Mouse (Mus musculus) limb, embryonic 11.5 days (tissue): ENCODE data around the gene Lpp. TPM values are rescaled to one million over a fixed set of nuclear protein-coding genes. Genes with fewer than 3 reads are reported as not detected.

ENCODE experiments used
- ATAC-seq: fragments of 200-750 bp; cut with Nextera tagmentation; 2 replicates; pipeline ENCODE4 v1.8.0; 2017; ENCODE audit warnings: low read depth; ENCODE audit not compliant: insufficient number of reproducible peaks, low FRiP score, low TSS enrichment
- DNase-seq: peaks from one replicate; pipeline ENCODE4 v3.0.0-alpha.2; 2015; ENCODE audit warnings: low spot score
- H3K27ac ChIP-seq: fragments of 300-500 bp; sonication (generic); replicated peaks from 2 replicates; pipeline ENCODE4 v1.5.1; 2014; ENCODE audit warnings: low read depth, mild to moderate bottlenecking, low read length
- H3K27me3 ChIP-seq: fragments of 300-500 bp; sonication (generic); 2 replicates; pipeline ENCODE4 v1.6.1; 2014; ENCODE audit warnings: mild to moderate bottlenecking, low read length, mixed read lengths; ENCODE audit not compliant: control insufficient read depth, insufficient read depth
- H3K36me3 ChIP-seq: fragments of 300-500 bp; sonication (generic); 2 replicates; pipeline ENCODE4 v1.6.1; 2014; ENCODE audit warnings: mild to moderate bottlenecking, low read length, moderate library complexity, mixed read lengths; ENCODE audit not compliant: control insufficient read depth, insufficient read depth
- H3K4me1 ChIP-seq: fragments of 300-500 bp; sonication (generic); 2 replicates; pipeline ENCODE4 v1.6.1; 2014; ENCODE audit warnings: low read length, mixed read lengths; ENCODE audit not compliant: control insufficient read depth, insufficient read depth
- H3K4me2 ChIP-seq: fragments of 300-500 bp; sonication (generic); 2 replicates; pipeline ENCODE4 v1.6.1; 2014; ENCODE audit warnings: low read depth, mild to moderate bottlenecking, moderate library complexity; ENCODE audit not compliant: severe bottlenecking
- H3K4me3 ChIP-seq: fragments of 300-500 bp; sonication (generic); 2 replicates; pipeline ENCODE4 v1.5.1; 2014; ENCODE audit warnings: low read depth, low read length
- H3K9ac ChIP-seq: fragments of 300-500 bp; sonication (generic); 2 replicates; pipeline ENCODE4 v1.6.1; 2014; ENCODE audit warnings: mild to moderate bottlenecking, low read length
- H3K9me3 ChIP-seq: fragments of 300-500 bp; sonication (generic); 2 replicates; pipeline ENCODE4 v1.6.1; 2016; ENCODE audit warnings: low read length; ENCODE audit not compliant: control insufficient read depth
- WGBS: fragments of 180-500 bp; shearing (Covaris S2); extraction: QIAGEN DNeasy Blood & Tissue Kit; methylation state at CpG from one replicate; pipeline ENCODE4 v1.1.7; 2014; 5-methylcytosine and 5-hydroxymethylcytosine counted together
- polyA plus RNA-seq: library from polyadenylated mRNA; unstranded; fragments of >200 nt; fragmentation: Nextera tagmentation; extraction: Ambion mirVana; gene quantifications from 2 replicates; pipeline ENCODE4 v1.2.1, GENCODE M21; 2014

Lpp gene
- polyA plus RNA-seq, 1 experiment from 2014 or later: 38.2 TPM

DNA sequence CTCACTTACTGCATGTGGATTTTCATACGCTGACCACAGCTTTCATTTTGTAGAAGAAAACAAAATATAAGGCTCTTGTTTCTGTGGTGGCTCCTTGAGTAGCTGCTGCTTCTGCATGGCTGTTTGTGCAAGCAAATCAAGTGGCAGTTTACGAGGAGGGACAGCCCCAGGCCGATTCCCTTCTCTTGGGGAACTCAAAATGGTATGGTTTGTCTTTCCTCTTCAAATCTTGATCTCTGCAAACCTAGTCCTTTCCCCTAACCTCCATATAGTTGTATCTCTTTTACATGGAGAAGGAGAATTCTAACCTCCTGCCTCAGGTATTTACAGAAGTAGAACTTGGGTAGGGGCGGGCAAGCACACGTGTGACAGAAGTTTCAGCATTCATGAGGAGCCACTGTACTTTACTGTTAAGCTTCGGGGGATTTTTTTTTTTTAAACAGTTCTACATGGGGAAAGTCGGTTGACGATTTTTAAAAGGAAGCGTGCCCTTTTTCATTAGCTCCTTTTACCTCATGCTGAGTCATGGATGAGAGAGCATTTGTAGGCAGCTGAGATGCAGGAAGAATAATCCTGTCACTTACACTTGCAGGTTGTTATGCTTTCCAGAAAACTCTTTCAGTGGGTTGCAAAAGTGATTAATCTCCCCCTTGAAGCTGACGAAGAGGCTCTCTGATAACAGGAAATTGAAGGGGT lies 344.2 kb downstream of the Lpp start:
- DNase-seq: no peak
- Histone ChIP-seq H3K9ac (no peak overlapping the region), H3K36me3 (no peaks in the 10 kb centered on the region), H3K4me1 (no peaks in the 10 kb centered on the region), H3K4me3 (no peak overlapping the region), H3K27ac (no peak overlapping the region), H3K9me3 (no peaks in the 10 kb centered on the region), H3K4me2 (no peak overlapping the region), H3K27me3 (no peaks in the 10 kb centered on the region)
- no peak for ATAC-seq
- WGBS: 58% methylated on average over 10 of the region's 10 CpGs

DNA sequence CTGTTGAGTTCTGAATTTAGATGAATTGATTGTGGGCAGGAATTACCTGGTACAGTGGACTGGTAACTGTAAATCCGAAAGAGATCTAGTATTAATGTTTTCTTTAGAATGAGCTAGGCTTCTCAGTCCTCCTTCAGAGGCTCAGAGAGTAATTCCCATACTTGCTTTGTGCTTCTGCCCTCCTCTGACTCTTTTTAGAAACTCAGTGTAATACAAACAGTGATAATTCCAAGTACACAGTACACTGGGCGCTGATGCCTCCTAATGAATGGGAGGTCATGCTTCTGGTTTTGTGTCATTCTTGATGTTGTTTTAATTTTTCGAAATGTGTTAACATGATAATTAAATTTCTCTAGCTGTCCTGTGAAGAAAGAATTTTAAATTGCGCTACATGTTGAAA lies 347.4 kb downstream of the Lpp start:
- DNase-seq (no peak), ATAC-seq (no peak)
- WGBS: 95% methylated on average over 4 of the region's 4 CpGs
- Histone ChIP-seq H3K27me3 (no peaks in the 10 kb centered on the region), H3K4me3 (no peak overlapping the region), H3K9ac (no peak overlapping the region), H3K27ac (no peak overlapping the region), H3K9me3 (no peaks in the 10 kb centered on the region), H3K4me2 (no peak overlapping the region), H3K36me3 (no peaks in the 10 kb centered on the region), H3K4me1 (no peaks in the 10 kb centered on the region)

DNA sequence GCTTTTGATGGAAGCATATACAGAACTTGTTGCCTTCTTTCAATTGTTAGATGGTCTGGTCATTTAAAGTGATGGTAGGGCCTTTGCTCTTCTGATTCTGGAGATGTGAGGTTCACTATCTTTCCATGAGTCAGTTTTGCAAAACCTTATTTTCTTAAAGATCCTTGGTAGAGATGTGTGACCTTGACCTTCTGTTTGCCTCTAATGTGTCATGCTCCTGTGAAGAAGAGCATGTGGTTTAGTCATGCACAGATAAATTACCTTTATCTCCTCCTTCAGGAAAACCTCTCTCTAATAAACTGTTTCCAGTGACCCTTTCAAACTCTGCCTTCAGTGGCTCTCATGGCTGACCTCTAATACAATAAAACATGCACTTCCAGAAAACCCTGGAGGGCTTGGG lies 356.5 kb downstream of the Lpp start:
- Histone ChIP-seq H3K4me1 (no peaks in the 10 kb centered on the region), H3K9me3 (no peaks in the 10 kb centered on the region), H3K27me3 (no peaks in the 10 kb centered on the region), H3K4me2 (no peak overlapping the region), H3K4me3 (no peak overlapping the region), H3K36me3 (no peaks in the 10 kb centered on the region), H3K9ac (no peak overlapping the region), H3K27ac (no peak overlapping the region)
- DNase-seq (no peak), ATAC-seq (no peak)

GRCm38 (mm10) chr16:24756141-24756540 lies 362.8 kb downstream of the Lpp start:
- DNase-seq (no peak), ATAC-seq (no peak)
- WGBS: 90% methylated on average over 9 of the region's 9 CpGs

GRCm38 (mm10) chr16:24766051-24766450 lies 372.7 kb downstream of the Lpp start:
- H3K4me1 ChIP-seq: no peaks in the 10 kb centered on the region
- H3K27ac ChIP-seq: no peak overlapping the region
- H3K9me3 ChIP-seq: no peaks in the 10 kb centered on the region
- no peaks in the 10 kb centered on the region for H3K36me3 ChIP-seq
- 89% methylated on average over 3 of the region's 3 CpGs for WGBS
- ATAC-seq (no peak), DNase-seq (no peak)
- no peaks in the 10 kb centered on the region for H3K27me3 ChIP-seq
- no peak overlapping the region for H3K9ac ChIP-seq
- no peak overlapping the region for H3K4me3 ChIP-seq
- H3K4me2 ChIP-seq: no peak overlapping the region

More at GRCm38 (mm10) chr16:24756141-24756540, 362.8 kb downstream of the Lpp start:
- H3K9ac ChIP-seq: no peak overlapping the region
- no peak overlapping the region for H3K4me3 ChIP-seq
- H3K36me3 ChIP-seq: no peaks in the 10 kb centered on the region
- no peaks in the 10 kb centered on the region for H3K27me3 ChIP-seq
- no peak overlapping the region for H3K27ac ChIP-seq
- no peaks in the 10 kb centered on the region for H3K4me1 ChIP-seq
- H3K9me3 ChIP-seq: no peaks in the 10 kb centered on the region
- H3K4me2 ChIP-seq: no peak overlapping the region

DNA sequence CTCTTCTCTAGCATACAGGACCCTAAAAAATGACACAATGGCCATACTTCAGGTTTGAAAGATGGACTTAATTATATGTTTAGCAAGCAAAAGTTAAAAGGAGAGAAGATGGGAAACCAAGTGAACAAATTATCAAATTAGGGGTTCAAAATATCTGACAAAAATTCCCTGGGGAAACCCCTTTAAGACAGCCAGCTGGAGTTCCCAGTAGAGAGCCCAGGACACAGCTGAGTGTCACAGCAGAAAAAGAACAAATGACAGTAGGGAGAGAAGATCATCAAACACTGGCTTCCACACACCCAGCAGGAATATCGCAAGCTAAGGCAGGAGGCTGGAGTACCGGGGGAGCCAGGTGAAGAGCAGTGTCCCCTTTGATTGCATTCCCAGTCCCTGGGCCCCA lies 373.3 kb downstream of the Lpp start:
- Histone ChIP-seq H3K36me3 (no peaks in the 10 kb centered on the region), H3K9me3 (no peaks in the 10 kb centered on the region), H3K27me3 (no peaks in the 10 kb centered on the region), H3K4me2 (no peak overlapping the region), H3K27ac (no peak overlapping the region), H3K4me1 (no peaks in the 10 kb centered on the region), H3K9ac (no peak overlapping the region), H3K4me3 (no peak overlapping the region)
- DNase-seq (no peak), ATAC-seq (no peak)
- WGBS: 100% methylated on average over 1 of the region's 2 CpGs

DNA sequence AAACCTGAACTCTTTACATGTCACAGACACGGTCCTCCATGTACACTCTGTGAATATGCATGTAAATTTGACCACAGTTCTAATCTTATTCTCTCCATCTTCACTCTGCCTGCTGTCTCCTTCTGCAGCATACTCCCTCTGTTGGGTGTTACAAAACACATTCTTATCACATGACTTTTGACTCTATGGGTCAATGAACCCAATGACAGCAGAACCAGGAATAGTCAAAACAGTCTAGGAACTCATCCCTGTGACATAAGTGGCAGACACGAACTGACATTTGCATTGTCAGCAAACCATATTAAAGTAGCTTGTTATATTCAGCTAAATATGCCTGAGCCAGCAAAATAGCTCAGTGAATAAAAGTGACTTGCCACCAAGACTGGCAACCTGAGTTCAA lies 383.7 kb downstream of the Lpp start:
- H3K4me1 ChIP-seq: no peaks in the 10 kb centered on the region
- no peak for ATAC-seq
- H3K9me3 ChIP-seq: no peaks in the 10 kb centered on the region
- no peaks in the 10 kb centered on the region for H3K27me3 ChIP-seq
- H3K4me2 ChIP-seq: no peak overlapping the region
- WGBS: 86% methylated on average over 2 of the region's 2 CpGs
- no peak for DNase-seq
- H3K27ac ChIP-seq: no peak overlapping the region
- H3K9ac ChIP-seq: no peak overlapping the region
- H3K4me3 ChIP-seq: no peak overlapping the region
- H3K36me3 ChIP-seq: no peaks in the 10 kb centered on the region

GRCm38 (mm10) chr16:24778432-24779274 lies 385.3 kb downstream of the Lpp start:
- Histone ChIP-seq H3K4me2 (no peak overlapping the region), H3K9ac (no peak overlapping the region), H3K4me3 (no peak overlapping the region), H3K27ac (no peak overlapping the region), H3K4me1 (no peaks in the 10 kb centered on the region), H3K9me3 (no peaks in the 10 kb centered on the region), H3K36me3 (no peaks in the 10 kb centered on the region), H3K27me3 (no peaks in the 10 kb centered on the region)
- ATAC-seq (no peak), DNase-seq (no peak)
- WGBS: 87% methylated on average over 8 of the region's 8 CpGs
